16 mouse cellular contexts compared by ENCODE assay signal in the genomic region with DNA sequence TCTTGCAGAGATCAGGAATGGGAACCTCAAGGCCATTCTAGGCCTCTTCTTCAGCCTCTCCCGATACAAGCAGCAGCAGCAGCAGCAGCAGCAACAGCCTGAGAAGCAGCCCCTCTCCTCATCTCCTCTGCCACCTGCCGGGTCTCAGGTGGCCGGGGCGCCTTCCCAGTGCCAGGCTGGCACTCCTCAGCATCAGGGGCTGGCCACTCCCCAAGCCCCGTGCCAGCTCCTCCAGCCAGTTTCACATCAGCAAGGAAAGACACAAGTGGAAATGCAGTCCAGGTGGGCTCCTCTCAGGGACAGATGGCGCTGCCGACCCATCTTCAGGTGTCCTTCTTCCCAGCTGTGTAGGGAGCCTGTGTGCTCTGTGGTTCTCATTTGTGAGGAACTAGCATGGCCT.
"Had no signal": no experiment of that assay in that cellular context is flagged by ENCODE, and none has a peak within 500 bp of the region (broad histone marks: within the 10 kb centered on the region; RNA-seq: fewer than 3 reads in every experiment).

No protein-coding gene starts in this region.

- H3K27ac ChIP-seq: limb, embryonic 10.5 days; liver, embryonic 15.5 days; midbrain, embryonic 10.5 days; neural tube, embryonic 12.5 days; stomach, embryonic 15.5 days had no signal

- H3K36me3 ChIP-seq: limb, embryonic 10.5 days; liver, embryonic 15.5 days; stomach, embryonic 15.5 days had no signal

- H3K4me3 ChIP-seq: limb, embryonic 10.5 days; liver, embryonic 15.5 days; midbrain, embryonic 10.5 days; myocyte; neural tube, embryonic 12.5 days; stomach, embryonic 15.5 days had no signal

- H3K27me3 ChIP-seq: liver, embryonic 15.5 days; neural tube, embryonic 12.5 days; stomach, embryonic 15.5 days had no signal

- DNase-seq: kidney, adult 18-20 months; kidney, postnatal 10 days; kidney, postnatal 4 days; lung, adult 2 months; lung, postnatal 10 days; lung, postnatal 4 days; right cerebral cortex, postnatal 14 days; thymus, adult 2 months; thymus, postnatal 25 days had no signal

- H3K4me2 ChIP-seq: liver, embryonic 11.5 days; liver, embryonic 15.5 days; neural tube, embryonic 12.5 days; stomach, embryonic 15.5 days had no signal

- H3K4me1 ChIP-seq: liver, embryonic 15.5 days; stomach, embryonic 15.5 days had no signal

- H3K9ac ChIP-seq: liver, embryonic 15.5 days; neural tube, embryonic 12.5 days; stomach, embryonic 15.5 days had no signal

- H3K9me3 ChIP-seq: limb, embryonic 10.5 days; liver, embryonic 15.5 days; midbrain, embryonic 10.5 days; neural tube, embryonic 12.5 days; stomach, embryonic 15.5 days had no signal
